Mouse (Mus musculus): ENCODE results near the gene Ptprh. TPM values are rescaled to one million over a fixed set of nuclear protein-coding genes. Genes with fewer than 3 reads are reported as not detected.

Gene Ptprh
- total RNA-seq, 2 experiments from 2014 or later = not detected

DNA sequence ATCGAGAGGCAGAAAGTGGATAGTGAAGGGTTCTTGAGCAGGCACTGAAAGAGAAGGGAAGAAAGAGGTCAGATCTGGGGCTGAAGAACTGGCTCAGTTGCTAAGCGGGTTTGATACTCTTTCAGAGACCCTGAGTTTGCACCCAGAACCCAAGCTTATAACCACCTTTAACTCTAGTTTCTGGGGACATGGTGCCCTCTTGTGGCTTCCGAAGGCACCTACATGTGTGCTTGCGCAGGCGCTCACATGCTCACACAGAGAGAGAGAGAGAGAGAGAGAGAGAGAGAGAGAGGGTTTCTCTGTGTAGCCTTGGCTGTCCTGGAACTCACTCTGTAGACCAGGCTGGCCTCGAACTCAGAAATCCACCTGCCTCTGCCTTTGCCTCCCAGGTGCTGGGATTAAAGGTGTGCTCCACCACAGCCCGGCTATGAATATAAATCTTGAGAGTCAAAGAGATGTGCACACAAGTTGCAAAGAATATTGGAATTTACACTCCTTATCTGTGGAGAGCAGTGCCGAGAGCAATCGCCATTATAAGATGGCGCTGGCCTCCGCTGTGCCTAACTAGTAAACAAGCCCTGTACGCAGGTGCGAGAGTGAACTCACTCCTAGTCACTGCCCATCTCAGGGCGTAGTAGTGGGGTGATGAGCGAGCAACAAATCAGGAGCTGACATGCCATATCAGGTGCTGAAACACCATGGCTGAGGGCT is 79.5 kb downstream of the Ptprh start, which contains the start of gene Tnni3:
TSS of gene Tnni3 (minus strand) at position 18 of the 711 bp plus-strand sequence.
- peak; percentile 65 for ATAC-seq (replicated peaks; ENCODE audit: poor library complexity)

DNA sequence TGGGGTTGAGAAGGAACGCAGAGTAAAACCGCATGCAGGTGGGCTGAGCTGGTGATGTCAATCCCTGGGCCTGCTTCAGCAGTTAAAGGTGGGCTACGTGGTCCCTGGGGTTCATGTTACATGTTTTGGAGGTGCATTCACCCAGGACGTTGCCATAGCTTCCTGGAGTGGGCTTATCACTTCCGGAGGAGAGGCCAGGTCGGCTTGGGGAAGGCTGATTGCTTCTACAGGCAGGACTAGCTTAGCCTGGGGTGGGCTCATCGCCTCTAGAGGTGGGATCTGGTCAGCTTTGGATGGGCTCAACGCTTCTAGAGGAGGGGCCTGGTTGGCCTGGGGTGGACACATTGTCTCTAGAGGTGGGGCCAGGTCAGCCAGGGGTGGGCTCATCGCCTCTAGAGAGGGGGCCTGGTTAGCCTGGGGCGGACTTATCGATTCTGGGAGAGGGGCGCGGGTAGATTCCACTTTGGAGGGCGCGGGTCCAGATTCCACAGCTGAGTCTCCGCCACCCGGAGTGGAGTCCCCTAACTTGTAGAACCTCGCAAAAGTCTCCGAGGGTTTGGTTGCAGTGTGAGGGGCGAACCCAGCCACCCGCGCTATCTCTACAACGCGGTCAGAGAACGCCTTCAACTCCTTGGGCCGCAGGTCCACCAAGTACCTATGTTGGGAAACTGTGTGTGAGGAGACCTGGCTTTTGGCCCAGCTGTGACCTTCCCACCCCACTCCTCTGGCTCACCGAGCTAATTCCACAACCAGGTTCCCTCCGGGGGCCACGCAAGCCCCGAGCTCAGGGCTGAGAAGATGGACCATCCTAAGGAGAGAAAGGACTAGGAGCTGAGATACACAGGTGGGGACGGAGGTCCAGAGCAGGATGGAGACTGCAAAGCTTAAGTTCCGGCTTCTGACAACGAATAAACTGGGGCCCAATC is 80.4 kb downstream of the Ptprh start:
- ATAC-seq (replicated peaks; ENCODE audit: poor library complexity) = no peak

DNA sequence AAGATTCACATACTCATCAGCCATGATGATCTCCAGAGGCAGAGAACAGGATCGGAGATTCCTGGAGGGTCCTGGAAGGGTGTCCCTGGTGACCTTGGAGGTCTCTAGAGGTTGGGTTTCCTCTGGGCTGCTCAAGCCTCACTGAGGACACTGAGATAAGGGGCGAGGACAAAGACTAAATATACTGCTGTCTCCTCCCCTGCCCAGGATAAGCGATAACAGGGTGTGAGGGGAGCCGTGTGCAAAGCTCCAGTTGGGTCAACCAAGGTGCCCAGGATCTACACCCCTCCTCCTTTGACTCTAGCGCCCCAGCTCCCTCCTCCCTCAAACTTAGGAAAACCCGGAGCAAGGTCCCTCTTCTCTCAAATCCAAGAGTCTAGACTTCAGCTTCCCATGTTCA is 81.5 kb downstream of the Ptprh start:
- no peak for ATAC-seq (replicated peaks; ENCODE audit: poor library complexity)

DNA sequence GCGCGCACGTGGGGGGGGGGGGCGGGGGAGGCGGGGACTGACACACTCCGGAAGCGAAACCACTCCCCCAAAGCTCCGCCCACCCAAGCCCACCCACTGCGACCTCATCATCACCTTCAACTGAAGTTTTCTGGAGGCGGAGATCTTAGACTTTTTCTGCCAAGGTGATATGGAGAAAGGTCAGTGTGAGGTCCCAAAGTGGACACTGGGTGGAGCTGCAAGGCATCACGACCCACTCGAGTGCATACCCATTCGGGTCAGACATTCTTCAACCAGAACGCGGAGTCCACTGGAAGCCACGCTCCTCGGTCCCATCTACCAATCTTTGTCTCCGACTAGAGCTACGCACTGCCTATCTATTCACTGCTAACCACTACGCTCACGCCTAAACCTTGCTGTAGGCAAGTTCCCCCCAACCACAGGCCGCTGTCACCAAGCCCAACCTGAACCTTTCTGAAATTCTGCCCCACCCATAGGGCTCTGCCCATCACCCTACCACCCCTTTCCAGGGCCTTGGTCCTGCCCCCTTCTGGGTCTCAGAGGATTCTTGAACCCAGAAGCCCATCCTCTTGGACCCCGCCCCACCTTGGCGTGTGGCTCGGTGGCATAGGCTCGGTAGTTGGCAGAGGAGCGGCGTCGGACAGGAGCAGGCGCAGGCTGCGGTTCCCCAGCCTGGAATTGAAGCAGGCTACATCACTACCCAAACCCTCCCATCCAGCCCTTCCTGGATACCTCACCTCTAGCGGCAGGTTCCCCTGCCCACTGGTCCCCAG is 82.4 kb downstream of the Ptprh start:
- ATAC-seq (replicated peaks; ENCODE audit: poor library complexity) = peak; percentile 18; the same call in 1 of the 2 replicates

DNA sequence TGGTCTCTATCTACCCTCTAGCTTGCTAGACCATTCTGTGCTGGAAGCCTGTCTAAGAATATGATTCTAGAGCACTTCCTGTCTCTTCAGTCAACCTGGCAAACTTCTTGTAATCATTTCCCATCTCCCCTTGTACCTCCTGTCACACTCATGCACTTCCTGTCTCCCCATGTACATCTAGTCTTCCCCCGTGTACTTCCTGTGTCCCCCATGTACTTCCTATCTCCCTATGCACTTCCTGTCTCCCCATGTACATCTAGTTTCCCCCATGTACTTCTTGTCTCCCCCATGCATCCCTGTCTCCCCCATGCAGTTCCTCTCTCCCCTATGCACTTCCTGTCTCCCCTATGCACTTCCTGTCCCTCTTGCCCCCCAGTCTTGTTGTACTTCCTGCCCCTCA is 85.4 kb downstream of the Ptprh start:
- no peak for ATAC-seq (replicated peaks; ENCODE audit: poor library complexity)

DNA sequence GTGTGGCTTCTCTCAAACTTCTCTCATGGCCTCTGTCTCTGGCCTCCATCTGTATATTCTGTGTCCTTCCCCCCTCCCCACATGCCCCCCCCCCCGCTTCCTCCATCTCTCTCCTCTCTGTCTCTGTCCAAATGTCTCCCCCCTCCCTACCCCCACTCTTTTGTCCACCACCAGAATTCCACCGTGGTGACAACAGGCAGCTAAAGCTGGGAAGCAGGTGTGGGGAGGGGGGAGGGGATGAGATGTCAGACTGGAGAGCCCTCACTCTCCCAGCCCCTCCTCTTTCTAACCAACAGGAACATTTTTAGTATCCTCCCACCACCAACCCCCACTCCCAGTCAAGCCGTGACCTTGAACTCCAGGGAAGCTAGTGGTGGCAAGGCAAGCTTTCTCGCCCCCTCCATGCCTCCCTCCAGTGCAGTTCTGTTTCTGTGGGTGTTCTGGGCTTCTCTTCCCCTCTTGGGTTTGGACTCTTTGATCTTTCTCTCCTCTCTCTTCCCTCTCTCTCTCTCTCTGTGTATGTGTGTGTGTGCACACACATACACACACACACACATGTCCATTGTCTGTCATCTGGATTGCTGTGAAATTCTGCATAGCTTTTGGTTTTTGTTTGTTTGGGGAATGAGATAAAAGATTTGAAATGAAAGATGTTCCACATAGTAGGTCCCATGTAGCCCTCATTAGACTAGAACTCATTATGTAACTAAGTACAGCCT is 87.3 kb downstream of the Ptprh start, which contains the start of gene Tnnt1:
TSS of gene Tnnt1 (minus strand) at position 51 of the 719 bp plus-strand sequence.
- no peak for ATAC-seq (replicated peaks; ENCODE audit: poor library complexity)

DNA sequence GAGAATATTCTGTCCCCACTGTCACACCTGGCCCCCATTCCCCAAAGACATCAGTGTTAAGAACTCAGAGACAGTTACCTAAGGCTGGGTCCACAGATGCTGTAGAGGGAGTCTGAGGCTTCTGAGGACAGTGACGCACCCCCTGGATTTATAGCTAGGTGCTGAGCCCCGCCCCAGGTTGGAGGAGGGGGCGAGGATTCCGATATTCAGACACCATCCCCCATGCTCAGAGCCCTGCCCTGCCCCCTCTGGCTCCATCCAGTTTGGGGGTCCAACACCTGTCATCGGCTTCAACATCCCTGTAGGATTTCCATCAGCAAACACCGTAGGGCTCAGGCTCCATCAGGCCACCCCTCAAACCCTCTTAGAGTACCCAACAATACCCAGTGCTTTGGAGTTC is 88.0 kb downstream of the Ptprh start:
- no peak for ATAC-seq (replicated peaks; ENCODE audit: poor library complexity)

DNA sequence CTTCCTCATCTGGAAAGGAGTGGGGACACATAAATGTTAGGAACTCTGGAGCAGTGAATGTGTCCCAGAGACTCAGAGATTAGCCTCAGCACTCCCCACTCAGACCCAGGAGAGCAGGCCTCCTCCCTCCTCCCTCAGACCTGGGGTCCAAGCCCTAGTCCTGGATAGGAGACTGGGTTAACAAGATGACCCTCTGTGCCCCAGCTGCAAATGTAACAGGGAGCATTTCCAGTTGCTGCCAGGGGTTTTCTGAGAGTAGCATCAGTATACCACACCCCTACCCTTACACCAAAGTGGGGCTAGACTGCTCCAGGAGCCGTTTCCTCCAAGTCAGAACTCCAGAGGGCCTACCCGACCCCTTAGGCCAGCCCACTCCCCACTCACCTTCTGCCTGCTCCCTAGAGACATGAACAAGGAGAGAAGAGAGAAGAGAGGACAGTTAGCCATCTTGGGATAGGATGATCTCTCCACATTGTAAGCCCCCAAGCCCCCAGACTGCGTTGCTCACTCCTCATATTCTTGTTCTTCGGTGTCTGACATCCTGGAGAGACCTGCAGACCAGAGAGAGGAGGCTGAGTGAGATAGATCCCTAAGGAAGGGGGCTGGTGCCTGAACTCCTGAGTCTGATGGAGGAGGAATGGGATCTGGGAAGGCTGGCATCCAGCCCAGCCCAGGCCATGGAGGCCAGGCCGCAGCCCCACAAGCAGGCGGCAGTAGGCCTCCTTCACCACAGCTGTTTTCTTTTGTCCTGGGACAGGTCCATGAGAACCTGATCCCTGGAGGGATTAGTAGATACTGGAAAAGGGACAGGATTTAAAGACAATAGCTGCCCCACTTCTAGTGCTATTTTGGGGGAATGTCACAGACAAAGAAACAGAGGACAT is 89.8 kb downstream of the Ptprh start:
- ATAC-seq (replicated peaks; ENCODE audit: poor library complexity) = no peak

DNA sequence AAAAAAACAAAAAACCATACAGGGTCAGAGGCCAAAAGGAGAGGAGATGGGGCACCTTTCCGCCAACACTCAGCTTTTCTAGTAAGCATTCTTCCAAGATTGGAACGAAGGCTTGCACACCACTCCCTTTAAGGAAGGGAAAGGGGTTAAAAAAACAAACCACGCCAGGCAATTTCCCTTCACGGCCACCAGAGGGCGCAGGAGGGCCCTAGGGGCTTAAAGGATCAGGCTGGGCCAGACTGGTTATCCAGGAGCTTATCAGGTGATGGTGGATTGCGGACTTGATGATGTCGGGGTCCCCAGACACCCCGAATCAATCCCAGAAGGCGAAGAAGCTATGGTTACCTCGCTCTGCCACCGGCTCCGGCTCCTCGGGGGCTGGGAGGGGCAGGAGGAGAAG is 90.6 kb downstream of the Ptprh start:
- peak; percentile 69 for ATAC-seq (replicated peaks; ENCODE audit: poor library complexity)

DNA sequence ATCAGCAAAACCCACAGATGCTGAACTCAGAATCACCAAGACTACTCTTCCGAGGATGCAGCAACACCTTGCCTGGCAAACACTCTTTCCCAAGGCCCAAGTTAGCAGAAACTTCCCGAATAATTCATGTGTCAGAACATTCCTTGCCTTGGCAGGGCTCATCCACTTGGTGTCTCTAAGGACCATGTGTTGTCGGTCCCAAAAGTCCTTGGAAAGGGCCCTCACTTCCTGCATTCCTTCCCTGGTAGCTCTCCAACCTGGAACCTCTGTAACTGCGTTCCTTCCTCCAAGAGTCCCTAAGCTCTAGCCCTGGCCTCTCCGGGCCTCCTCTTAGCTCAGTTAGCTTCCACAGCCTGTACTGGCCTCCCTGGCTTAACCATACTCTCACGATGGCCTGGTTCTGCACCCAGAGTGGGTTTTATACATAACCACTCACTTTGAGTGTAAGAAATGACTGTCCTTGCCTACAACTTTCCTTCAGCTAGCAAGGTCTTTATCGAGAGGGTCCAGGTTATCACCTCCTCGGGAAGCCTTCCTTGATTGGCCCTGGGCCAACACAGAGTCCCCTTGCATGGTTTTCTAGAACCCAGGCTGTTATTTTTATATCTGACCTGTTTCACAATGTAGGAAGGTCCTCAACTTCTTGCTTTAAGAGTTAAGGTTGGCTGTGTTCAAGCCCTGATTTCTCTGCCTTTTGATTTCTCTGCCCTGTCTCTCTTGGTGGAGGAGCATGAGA is 92.2 kb downstream of the Ptprh start:
- ATAC-seq (replicated peaks; ENCODE audit: poor library complexity) = no peak

DNA sequence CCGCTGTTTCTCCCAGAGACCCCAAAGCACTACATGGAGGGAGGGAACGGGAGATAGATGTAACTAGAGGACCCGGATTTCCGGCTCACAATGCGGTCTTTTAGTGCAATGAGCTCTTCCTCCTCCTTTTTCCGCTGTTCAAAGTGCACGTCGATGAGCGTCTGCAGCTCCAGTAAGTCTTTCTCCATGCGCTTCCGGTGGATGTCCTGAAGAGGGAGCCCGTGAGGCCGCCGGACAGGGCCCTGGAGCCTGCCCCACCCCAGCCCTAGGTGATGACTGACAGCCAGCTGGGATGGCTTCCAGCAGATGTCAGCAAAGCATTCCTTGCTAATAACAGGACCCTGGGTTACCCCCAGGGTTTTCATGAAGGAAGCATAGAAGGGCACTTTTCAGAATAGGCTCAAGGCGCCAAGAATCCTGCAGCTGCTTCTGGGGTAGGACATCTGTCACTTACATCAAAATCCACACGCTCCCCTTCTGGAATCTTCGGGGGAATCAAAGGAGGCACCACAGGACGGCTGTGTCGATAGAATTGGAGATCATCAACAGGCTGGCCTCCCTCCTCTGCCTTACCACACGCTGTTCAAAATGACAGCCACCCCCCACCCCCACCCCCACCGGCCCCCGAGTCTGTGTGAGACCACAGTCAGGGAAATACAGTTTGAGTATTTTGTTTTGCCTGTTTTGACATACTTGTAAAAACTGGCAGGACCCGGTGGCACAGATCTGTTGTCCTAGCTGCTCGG is 93.8 kb downstream of the Ptprh start:
- peak; percentile 87 for ATAC-seq (replicated peaks; ENCODE audit: poor library complexity)

DNA sequence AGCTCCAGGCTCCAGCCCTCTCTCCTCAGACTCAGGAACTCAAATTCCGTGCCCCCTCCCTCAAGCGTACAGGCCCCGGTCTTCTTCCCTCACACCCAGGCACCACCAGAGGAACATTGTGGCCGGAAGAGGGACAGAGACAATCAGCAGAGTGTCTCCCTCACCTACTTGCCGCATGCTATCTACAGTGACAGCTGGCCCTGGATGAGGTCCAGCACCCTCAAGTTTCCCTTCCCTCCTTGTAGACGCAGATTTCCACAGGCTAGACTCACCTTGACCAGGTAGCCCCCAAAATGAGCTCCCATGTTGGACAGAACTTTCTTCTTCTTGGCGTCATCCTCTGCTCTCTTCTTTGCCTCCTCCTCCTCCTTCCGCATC is 95.1 kb downstream of the Ptprh start:
- ATAC-seq (replicated peaks; ENCODE audit: poor library complexity) = peak; percentile 20; the same call in 1 of the 2 replicates

DNA sequence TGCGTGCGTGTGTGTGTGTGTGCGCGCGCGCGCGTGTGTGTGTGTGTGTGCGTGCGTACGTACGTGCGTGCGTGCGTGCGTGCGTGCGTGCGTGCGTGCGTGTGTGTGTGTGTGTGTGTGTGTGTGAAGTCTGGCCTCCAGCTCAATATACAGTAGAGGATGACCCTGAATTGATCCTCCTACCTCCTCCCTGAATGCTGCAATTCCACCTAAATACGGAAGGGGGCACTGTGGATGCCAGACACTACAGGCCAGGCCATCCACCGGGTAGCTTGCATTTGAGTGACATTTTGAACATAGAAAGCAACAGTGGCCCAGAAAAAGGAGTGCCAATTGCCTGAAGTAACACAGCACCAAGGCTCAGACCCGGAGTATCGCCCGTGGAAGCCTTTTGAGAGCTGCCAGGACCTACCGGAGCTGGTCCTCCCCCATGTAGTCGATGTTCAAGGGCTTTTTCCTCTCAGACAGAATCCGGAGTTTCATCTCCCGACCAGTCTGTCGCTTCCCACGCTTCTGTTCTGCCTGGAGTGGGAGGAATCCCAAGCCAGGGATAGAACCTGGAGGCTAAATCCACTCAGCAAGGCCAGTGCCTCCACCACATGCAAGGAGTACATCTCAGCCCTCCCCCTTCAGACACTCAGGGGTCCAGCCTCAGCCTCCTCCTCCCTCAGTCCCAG is 95.6 kb downstream of the Ptprh start:
- ATAC-seq (replicated peaks; ENCODE audit: poor library complexity) = peak; percentile 33

DNA sequence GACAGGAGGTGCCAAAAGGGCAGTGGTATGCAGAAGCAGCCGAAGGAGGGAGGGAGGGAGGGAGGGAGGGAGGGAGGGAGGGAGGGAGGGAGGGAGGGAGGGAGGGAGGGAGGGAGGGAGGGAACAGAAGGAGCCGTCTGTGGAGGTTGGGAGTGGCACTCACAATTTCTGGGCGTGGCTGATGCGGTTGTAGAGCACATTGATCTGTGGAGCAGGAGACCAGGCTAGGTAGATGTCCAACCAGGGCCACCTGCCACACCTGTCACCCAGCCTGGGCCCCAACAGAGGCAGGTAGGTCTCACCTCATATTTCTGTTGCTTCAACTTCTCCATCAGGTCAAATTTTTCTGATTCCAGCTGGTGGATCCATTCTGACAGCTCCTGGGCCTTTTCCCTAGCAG is 96.6 kb downstream of the Ptprh start:
- no peak for ATAC-seq (replicated peaks; ENCODE audit: poor library complexity)

DNA sequence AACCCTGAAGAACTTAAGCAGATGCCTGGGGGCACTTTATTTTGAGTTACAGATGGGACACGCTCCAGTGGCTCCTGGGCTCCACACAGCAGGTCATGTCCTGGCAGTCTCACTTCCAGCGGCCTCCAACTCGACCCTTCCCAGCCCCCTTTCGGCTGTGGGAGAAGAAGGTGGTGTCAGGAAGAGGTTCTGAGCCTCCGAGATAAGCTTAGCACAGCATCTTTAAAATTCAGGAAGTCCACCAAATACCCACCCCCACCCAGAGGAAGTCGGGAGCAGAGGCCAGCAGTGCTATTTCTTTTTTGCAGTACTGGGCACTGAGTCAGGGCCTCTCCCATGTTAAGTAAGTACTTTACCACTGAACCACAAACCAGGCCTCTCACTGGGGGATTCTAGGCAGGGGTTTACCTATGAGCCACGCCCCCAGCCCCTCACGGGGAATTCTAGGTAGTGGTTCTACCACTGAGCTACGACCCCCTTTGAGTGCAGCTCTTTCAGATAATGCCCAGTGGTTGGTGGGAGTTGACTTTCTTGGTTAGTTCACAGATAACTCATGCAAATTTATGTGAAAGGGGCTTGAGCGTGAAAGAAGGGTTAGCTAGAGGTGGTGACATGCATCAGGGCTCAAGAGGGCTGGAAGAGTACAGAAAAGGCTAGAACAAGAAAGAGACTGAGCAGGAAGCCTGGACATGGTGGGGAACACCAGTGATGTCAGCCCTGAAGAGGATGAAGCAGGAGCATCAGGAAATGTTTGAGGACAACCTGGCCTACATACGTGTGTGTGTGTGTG is 99.0 kb downstream of the Ptprh start:
- ATAC-seq (replicated peaks; ENCODE audit: poor library complexity) = peak; percentile 12

DNA sequence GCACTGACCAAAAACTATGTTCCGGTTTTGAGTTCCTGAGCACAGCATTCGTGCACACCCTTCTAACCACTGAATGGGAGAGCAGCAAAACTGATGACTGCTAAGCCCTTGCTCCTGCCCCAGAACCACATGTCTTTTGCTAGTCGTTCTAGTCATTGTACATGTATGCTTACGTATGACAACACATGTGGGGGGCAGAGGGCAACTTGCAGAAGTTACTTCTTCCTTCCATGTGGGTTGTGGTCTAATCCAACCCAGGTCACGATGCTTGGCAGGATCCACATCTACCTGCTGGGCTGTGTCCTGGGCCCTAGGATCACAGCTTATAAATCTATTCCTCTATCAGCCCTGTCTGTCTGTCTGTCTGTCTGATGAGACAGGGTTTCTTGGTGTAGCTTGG is 100.0 kb downstream of the Ptprh start:
- no peak for ATAC-seq (replicated peaks; ENCODE audit: poor library complexity)

DNA sequence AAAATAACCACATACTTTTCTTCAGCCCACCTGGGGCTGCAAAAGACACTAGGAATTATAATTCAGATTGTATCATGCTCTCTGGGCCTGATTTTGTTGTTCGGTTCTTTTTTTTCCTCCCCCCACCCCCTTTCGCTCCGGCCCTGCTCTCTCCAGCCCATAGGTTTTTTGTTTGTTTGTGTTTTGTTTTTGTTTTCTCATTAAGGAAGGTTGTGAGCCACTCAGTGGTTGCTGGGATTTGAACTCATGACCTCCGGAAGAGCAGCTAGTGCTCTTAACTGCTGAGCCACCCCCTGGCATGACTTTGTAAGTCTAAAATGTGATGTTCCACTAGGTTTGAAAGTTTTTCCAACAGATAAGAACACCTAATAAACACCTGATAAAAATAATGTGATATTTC is 100.7 kb downstream of the Ptprh start:
- no peak for ATAC-seq (replicated peaks; ENCODE audit: poor library complexity)

All from megakaryocyte progenitor cell, adult 5-6 weeks (primary cell).